Mouse (Mus musculus) adrenal gland, postnatal 14 days (tissue): Measurements from ENCODE around the gene Tacr2. TPM values are rescaled to one million over a fixed set of nuclear protein-coding genes. Genes with fewer than 3 reads are reported as not detected.

Experiments
- DNase-seq: peaks from one replicate; pipeline ENCODE4 v3.0.0; 2021; ENCODE audit warnings: mixed read lengths
- long read RNA-seq, 2 experiments: library from polyadenylated mRNA; stranded (forward); transcript quantifications; one replicate each; pipeline ENCODE4 v2.0.0; 2021
- total RNA-seq: library from RNA; stranded (reverse); gene quantifications from 2 replicates; pipeline ENCODE4 v1.2.3, GENCODE M21; 2021

The Tacr2 gene
- 10.1 and 15.3 TPM in 2 replicates for total RNA-seq
- long read RNA-seq, experiment 1, transcript Tacr2-201 (5 exons, 2,258 nt), result major isoform, 25 of 34 reads
- long read RNA-seq, experiment 1, partial matches to known transcripts, result 1 of 34 reads
- long read RNA-seq, experiment 1, other reads (novel, unspliced or antisense), result 8 of 34 reads
- long read RNA-seq, experiment 2, transcript Tacr2-201 (5 exons, 2,258 nt), result major isoform, 18 of 22 reads
- long read RNA-seq, experiment 2, partial matches to known transcripts, result 0 of 22 reads
- long read RNA-seq, experiment 2, other reads (novel, unspliced or antisense), result 4 of 22 reads

DNA sequence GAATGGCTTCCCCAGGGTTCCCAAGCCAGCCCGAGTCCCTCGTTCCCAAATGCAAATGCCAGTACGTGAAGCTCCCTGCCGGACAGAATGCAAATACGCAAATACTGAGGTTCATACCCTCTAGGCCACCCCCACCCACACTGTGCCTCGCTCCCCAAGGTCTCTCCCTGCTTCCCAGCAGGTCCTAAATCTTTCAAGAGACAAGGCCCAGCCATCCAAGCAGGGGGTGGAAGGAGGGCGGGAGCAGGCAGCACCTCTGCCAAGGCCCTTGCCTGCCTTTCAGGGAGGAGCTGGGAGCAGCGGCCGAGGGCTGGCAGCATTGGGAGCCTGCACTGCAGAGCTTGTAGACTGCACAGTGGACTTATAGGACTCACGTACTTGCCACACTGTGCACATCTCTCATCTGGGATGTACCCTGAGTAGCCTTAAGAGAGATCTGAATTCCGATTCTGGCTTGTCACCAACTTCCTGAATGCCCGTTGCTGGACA, at the start of gene Tacr2:
TSS of gene Tacr2 (plus strand) at position 439 of the 489 bp plus-strand sequence.
- peak; percentile 87 for DNase-seq

DNA sequence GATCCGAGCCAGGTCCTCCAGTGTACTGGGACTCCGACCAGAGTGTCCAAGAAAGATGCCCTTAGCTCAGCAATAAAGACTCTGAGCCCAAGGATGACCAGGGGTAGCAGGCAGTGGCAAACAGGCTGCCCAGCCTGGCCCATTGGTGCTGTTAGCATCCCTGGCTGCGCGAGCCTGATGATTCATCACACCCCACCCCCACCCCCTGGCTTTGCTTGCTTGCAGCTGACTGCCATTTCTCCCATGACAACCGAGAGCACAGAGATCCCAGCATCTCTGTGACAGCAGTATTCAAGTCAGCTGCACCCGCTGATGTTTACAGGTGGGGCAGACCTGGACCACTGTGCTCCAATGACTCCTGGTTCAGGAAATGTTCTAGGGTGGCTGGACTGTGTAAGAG, 49.7 kb upstream of the Tacr2 start:
- DNase-seq, result peak; percentile 48

DNA sequence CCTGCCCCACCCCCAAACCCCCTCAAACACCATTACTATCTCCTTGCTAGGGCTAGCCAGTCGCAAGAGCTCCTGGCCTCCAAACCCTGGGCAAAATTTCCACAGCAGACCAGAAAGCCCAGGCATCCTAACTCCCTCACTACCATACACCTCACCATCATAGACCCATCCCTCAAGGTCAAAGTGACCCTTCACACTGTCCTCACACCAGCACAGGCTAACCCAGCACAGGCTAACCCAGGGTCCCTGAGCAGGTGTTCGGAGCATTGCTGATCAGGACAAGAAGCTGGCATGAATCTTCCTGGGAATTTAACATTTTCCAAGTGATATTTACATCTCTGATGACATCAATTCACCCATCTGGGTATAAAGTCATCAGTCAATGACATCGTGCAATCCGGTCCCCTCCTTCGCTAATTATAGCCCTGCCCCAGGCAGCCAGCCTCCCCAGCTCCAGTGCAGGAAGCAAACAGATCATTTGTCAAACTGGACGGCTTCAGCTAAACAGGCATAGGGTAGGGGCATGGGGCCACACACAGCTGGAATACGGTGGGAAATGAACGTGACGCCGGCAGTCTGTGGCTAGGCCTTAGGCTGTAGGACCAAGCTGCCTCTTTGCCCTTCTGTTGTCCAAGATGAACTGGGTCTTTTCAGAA, 43.9 kb upstream of the Tacr2 start:
- peak; percentile 46 for DNase-seq

DNA sequence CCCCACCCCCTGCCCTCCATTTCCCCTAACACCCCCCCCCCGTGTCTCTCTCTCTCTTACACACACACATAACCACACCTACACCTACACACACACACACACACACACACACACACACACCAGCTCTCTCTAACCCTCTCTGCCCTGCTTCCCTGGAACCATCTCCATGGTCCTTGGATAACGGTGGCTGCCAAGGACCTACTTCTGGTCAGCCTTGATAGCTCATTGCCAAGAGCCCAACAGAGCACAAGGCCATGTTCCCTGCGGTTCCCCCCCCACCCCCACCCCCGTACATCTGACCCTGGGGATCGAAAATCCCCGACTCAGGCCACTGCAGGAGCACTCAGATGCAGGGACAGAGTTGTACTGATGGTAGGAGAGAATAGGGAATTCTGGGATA, 40.9 kb upstream of the Tacr2 start:
- peak; percentile 61 for DNase-seq

DNA sequence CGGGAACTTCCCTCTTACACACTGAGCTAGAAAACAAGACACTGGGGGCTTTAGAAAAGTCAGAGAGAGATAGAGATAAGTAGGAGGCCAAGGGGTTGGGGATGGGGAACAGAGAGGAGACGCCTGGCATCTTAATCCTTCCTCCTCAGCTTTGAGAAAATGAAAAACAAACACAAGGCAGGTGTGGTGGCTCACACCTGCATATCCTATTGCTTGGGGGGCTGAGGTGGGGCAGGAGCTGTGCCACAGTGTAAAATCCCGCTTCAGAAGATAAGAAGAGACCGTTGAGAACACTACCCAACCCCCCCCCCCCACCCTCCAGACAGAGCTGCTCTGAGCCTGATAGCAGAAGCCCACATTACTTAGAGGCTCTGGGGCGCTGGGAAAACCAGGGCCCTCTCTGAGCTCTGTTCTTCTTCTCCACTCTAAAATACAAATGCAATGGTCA, 37.0 kb upstream of the Tacr2 start:
- DNase-seq, result no peak

DNA sequence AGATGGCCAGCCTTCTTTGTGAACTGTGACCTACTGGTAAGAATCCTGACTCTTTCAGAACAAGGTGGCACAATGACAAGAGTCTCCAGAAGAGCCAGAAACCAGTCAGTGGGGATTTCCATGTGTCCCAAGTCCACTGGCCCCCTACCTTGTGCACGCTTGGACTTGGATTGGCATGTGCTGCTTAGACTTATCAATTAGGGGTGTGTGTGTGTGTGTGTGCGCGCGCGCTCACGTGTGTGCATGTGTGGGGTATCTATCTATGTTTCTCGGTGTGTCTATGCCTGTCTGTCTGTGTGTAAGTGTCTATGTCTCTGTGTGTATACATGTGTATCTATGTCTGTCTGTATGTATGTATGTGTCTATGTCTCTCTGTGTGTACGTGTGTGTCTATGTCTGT, 36.6 kb upstream of the Tacr2 start:
- peak; percentile 20 for DNase-seq

DNA sequence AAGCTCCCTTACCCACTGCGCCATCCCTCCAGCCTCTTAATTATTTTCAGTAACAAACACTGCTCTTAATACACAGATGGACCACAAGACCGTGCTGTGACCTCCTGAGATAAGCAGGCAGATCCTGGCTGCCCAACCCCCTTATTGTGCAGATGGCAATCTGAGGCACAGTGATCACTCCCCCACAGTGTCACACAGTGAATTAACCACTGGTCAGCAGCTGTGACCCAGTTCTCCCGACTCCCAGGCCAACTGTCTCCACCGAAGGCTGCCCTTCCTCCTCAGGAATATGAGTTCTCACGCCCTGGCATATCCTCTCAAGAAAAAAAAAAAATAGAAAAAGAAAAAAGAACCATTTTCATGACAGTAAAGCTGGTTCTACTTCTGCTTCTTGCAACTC, 35.6 kb upstream of the Tacr2 start:
- DNase-seq, result peak; percentile 65

DNA sequence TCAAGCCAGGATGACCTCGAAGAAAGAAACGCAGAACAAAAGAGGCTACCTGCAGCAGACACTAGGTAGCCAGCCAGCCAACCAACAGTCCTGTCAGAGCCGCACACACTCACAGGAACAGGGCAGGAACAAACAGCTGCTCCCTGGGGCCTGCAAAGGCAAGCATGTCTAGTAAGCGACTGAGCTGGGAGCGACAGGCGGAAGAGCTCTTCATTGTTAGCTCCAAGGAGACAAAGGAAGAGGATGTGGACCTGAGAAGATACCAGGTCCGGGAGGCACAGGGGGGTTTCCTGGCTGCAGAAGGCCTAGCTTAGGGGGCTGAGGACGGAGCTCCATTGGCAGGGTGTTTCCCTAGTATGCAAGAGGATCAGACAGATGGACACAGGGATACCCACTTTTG, 35.0 kb upstream of the Tacr2 start:
- DNase-seq, result peak; percentile 62

DNA sequence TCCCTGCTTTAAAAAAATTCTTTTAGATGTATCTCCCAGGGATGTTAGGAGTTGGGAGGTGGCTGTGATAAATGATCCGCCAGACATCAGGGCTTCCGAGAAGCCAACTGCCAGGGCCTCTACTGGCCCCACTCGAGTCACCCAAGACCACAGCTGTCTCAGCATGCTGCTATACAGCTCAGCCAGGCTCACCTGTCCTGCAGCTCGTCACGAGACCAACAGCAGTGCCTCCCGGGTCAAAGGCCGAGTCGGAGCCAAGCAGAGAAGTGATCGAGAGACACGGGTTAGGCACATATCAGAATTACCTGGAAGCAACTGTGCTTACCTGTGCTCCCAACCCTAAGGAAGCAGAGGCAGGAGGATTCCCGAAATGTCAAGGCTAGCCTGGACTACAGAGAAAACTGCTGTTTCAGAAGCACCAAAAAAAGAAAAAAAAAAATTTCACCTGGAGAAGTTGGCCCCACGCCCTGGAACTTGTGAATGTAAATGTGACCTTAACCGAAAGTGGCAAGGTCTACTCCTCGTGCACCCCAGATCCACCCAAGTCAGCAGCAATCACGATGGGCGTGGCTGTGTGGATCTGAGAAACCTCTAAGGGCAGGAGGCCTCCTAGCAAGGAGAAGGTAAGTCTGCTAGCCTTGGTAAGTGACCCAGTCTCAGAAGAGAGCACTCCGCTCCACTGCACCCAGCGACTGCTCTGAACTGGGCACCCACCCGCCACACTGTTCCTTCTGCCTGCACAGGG, 34.0 kb upstream of the Tacr2 start:
- DNase-seq, result no peak

DNA sequence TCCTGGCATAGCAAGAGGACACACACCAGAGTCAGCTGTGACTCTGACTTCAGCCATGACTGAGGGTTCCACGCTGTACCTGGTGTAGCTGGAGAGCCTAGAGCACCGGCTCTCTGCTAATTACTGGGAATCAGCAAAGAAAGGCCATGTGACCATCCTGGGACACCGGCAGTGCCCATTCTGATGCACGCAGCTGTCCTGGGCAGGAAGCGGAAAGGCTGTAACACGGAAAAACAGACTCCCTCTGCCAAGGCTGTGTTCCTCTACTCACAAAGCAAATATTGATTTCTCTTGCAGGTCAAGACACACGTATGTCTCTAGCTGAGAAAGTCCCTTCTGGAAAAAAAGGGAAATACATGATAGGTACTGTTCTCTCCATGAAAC, 33.5 kb upstream of the Tacr2 start:
- DNase-seq, result peak; percentile 34

DNA sequence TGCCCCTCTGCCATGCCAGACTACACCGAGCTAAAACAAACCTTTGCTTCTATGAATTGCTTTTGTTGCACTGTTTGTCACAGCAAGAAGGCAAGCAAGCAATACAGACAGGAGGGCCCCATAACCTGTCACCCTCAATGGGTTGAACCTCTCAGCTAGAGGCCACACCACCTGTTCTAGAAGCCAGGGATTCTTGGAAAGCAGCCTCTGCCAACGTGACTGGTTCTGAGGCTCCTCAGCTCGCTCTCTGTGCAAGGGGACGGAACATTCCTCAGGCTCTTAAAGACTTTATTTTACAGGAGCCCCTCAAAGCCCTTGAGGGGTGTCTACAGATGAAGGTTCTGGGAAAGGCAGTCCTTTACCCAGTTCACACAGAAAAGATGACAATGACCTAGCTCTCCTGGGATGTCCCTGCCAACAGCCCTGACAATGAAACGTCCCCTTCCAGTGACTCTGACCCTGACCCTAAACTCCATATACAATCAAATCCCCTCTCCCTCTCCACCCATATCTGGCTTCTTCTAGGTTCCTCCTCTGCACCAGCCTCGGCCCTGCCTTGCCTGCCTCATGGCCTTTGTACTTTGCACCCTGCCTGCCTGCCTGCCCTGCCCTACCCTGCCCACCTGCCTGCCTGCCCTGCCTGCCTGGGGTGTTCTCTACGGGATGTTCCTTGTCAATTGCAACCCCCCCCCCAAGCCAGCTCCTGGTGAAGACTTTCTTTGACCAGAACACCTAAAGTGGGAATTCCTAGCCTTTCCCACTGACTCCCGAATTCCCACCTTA, 31.3 kb upstream of the Tacr2 start:
- no peak for DNase-seq

DNA sequence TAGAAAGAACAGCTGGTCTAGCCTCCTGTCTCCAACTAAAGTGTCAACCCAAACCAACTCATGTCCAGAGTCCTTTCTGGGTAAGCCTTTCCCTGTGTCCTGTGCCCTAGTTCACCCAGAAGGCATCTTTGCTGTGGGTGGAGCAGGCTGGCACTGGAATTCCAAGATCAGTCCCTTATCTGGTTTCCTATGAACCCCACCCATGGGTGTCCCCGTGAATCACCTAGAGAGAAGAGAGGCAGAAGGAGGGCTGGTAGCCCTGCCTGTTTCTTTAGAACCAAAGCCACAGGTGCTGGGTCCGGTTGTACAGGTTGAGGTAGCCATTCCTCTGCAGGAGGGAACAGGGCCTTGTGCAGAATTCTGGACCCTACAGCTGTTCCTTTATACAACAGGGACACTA, 30.6 kb upstream of the Tacr2 start:
- DNase-seq, result no peak

DNA sequence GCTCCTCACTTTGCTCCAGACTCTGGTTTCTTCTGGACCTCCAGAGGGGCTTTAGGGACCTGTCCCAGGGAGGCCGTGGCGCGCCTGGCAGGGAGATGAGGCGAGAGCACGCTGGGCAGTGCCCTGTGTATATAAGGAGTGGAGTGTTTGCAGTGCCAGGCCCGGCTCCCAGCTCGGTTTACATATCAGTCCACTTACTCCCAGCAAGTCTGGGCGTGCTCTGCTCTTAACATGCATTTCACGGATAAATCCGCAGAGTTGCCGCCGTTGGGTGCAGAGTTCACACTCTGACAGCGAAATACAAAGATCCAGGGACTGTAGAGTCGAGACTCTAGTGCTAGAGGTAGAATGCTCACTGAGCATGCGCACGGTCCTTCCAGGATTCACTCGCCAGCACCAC, 29.5 kb upstream of the Tacr2 start:
- no peak for DNase-seq

DNA sequence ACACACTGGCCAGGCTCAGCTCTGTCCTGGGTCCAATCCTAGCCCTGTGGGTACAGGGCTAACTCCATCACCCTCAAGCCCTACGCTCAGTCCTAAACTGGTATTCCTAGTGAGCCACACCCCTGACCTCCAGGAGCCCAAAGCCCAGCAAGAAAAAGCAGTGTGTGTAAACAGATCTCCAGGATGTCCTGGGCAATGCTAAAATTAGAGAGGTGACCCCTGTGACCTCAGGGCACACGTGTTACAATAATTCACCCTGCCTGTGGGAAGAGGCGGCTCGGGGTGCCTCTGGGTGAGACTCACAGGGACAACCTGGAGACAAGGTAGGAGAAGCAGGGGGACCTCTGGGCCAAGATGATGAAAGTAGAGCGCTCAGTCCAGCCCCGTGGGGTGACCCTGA, 28.0 kb upstream of the Tacr2 start:
- peak; percentile 56 for DNase-seq

DNA sequence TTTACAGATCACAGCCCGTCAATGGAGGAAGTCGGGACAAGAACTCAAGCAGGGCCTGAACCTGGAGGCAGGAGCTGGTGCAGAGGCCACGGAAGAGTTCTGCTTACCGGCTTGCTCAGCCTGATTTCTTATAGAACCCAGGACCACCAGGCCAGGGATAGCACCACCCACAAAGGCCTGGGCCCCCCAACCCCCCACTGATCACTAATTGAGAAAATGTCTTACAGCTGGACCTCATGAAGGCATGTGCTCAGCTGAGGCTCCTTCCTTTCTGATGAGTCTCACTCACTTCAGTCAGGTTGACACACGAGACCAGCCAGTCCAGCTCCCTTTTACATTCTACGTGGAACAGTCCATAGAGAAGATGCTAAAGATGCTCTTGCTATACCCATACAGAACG, 26.4 kb upstream of the Tacr2 start:
- DNase-seq, result no peak

DNA sequence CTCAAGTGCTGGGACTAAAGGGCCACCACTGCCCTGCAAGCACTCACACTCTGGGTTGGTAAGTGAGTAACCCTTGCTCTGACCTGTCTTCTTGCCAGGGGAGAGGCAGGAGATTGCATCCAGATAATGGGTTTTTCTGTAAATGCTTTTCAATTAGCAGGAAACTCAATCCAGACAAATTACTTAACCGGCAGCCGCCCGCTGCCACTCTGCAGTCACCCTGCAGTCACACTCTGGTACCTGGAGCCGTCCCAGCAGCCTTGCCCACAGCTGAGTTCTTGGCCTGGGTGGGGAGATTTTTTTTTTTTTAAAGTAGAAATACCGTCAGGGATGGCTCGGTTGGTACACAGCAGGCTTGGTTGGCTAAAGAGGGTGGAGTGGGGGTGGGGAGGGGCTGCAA, 24.1 kb upstream of the Tacr2 start:
- no peak for DNase-seq

DNA sequence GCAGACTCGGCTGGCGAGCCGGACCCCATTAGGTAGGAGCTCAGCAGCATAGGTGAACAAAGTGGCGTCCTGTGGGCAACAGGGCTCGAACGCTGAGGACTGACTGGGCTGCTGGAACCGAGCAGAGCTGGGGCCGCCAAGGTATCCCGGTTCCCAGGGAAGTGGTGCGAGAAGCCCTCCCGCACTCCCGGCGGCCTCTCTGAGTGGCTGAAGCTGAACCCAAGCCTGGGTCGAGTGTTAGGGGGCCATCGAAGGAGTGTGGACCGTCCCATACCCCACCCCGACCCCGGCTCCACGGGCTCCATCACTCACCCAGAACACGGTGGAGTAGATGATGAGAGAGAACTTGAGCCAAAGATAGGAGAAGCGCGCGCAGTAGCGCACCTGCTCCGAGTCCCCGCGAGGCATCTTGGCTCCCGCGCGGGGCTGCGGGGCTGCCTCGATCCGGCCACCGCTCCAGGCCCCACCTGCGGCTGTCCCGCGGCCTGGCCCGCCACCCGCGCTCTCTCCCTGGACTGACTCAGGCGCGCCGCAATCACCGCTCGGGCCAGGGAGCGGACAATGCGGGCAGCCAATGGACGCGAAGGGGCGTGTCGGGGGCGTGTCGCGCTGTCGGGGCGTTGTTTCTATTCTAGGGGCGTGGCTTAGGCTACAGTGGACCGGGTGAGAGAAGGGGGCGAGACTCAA, 21.4 kb upstream of the Tacr2 start, which contains the start of gene Tspan15:
TSS of gene Tspan15 (minus strand) at position 544 of the 687 bp plus-strand sequence.
- peak; percentile 98 for DNase-seq

DNA sequence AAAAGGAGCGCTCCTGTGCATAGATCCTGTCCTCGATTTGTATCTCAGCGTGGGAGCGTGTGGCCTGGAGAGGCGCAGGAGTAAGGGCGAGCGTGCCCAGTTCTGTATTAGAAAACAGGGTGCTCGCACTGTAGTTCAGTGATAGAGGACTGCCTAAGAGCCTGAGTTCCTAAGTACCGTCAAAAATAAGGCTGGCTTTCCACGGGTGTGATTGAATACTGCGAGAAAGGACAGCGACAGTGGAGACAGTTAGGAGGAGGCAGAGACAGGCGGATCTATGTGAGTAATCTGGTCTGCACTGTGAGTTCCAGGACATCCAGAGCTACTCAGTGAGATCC, 20.9 kb upstream of the Tacr2 start:
- DNase-seq, result no peak

DNA sequence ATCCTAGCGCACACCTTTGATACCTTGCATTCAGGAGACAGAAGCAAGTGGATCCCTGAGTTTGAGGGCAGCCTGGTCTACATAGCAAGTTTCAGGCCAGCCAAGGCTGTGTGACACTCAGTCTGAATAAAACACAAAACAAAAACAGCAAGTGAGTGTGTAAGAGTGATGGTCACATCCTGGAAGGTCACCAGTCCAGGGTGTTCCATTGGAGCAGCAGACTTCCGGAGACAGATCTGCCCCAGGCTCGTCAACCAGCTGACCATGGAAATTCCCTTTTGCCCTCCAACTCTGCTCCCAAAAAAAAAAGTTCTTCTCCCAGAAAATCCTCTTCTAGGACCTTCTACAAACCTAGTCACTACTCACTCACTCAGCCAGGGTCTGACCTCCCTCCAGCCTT, 20.4 kb upstream of the Tacr2 start:
- DNase-seq, result peak; percentile 45

DNA sequence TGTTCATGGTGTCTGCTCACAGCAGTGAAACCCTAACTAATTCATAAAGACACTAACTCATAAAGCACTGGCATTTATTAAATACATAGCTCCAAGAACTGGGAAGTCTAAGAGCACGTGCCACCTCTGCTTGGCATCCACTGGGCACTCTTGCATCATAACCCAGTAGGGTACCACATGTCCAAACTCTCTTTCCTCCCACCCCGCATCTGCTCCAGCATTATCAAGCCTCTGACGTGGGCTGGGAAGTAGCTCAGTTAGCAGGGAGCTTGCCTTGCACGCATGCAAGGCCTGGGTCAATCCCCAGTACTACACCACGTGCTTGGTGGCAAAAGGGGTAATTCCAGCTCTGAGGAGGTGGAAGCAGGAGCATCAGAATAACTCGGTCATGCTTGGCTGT, 16.1 kb upstream of the Tacr2 start:
- DNase-seq, result no peak

DNA sequence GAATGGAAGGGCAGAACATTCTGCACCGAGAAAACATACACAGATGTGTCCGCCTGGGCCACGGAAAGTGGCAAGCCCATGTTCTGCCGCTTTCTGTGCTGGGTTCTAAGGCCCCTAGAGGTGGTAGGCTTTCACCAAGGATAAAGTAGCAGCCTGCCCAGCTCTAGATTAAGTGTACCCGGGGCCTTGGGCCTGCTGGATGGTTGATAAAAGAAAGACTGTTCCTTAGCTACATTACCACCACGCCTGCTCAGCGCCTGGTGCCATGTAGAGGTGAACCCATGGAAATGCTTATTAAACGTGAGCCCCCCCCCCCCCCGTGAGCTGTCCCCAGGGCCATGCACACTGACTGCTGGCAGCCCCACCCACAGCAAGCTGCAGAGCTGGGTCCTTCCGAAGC, 15.0 kb upstream of the Tacr2 start:
- no peak for DNase-seq

DNA sequence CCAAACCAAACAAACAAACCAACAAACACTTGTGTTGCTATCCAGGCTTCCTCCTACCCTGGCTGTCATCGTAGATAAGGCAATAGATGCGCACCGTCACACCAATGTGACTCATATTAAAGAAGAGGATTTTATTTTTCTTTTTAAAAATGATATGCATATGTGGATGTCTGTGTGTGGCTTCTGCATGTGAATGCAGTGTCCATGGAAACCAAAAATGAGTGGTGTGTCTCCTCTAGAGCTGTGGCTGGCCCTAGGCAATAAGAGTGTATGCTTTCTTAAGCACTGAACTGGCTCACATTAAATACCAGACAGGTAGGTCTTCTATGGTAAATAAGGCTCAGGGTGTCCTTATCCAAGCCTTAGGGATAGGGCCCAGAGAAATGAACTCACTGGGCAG, 13.6 kb upstream of the Tacr2 start:
- DNase-seq, result no peak
